Mouse (Mus musculus) midbrain, embryonic 10.5 days (tissue): Measurements from ENCODE around the gene Rpa2. TPM values are rescaled to one million over a fixed set of nuclear protein-coding genes. Genes with fewer than 3 reads are reported as not detected.
"Not testable (repeated sequence)": the region's sequence is repeated elsewhere in the genome, so short reads cannot be mapped to it uniquely, and the experiment has no call there.

ENCODE experiments used
- DNase-seq: peaks from one replicate; pipeline ENCODE4 v3.0.0-alpha.2; 2017; ENCODE audit warnings: low spot score
- H3K27ac ChIP-seq: fragments of 300-500 bp; sonication (generic); replicated peaks from 2 replicates; pipeline ENCODE4 v1.5.1; 2016; ENCODE audit warnings: mild to moderate bottlenecking
- H3K27me3 ChIP-seq: fragments of 300-500 bp; sonication (generic); 2 replicates; pipeline ENCODE4 v1.6.1; 2016; ENCODE audit warnings: low read depth, mild to moderate bottlenecking; ENCODE audit not compliant: poor library complexity, severe bottlenecking
- H3K36me3 ChIP-seq: fragments of 300-500 bp; sonication (generic); 2 replicates; pipeline ENCODE4 v1.6.1; 2016; ENCODE audit warnings: mild to moderate bottlenecking, moderate library complexity
- H3K4me1 ChIP-seq: fragments of 300-500 bp; sonication (generic); 2 replicates; pipeline ENCODE4 v1.6.1; 2016
- H3K4me3 ChIP-seq: fragments of 300-500 bp; sonication (generic); 2 replicates; pipeline ENCODE4 v1.5.1; 2016; ENCODE audit warnings: mild to moderate bottlenecking, moderate library complexity
- H3K9me3 ChIP-seq: fragments of 300-500 bp; sonication (generic); replicated peaks from 2 replicates; pipeline ENCODE4 v1.6.1; 2016; ENCODE audit warnings: mild to moderate bottlenecking
- WGBS: fragments of 180-500 bp; shearing (Covaris S2); methylation state at CpG from one replicate; pipeline ENCODE4 v1.1.7; 2016; 5-methylcytosine and 5-hydroxymethylcytosine counted together
- polyA plus RNA-seq: library from polyadenylated mRNA; unstranded; fragments of >200 nt; fragmentation: Nextera tagmentation; extraction: Ambion mirVana; gene quantifications from 2 replicates; pipeline ENCODE4 v1.2.1, GENCODE M21; 2016

Gene Rpa2
- polyA plus RNA-seq, 1 experiment from 2014 or later, result 200 TPM

DNA sequence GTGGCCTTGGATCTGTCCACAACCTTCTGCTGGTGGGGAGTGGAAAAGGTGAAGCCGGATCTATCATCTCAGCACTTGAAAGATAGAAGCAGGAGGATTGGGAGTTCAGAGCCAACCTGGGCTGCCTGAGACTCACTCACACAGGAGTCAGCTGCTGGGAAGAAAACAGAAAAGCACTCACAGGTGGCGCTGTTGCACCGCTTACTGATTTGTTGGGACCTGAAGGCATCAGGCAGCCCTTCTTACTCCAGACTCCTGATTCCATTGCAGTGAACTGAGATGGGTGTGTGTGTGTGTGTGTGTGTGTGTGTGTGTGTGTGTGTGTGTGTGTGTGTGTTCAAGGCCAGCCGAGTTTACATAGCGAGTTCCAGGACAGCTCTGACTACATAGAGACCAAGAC is 8.6 kb downstream of the Rpa2 start:
- Histone ChIP-seq H3K36me3 (peaks cover 88% of the 10 kb centered on the region), H3K9me3 (no peaks in the 10 kb centered on the region), H3K27me3 (no peaks in the 10 kb centered on the region), H3K27ac (no peak overlapping the region), H3K4me3 (no peak overlapping the region), H3K4me1 (no peaks in the 10 kb centered on the region)
- DNase-seq, result peak; percentile 38
- 93% methylated on average over 5 of the region's 5 CpGs for WGBS

DNA sequence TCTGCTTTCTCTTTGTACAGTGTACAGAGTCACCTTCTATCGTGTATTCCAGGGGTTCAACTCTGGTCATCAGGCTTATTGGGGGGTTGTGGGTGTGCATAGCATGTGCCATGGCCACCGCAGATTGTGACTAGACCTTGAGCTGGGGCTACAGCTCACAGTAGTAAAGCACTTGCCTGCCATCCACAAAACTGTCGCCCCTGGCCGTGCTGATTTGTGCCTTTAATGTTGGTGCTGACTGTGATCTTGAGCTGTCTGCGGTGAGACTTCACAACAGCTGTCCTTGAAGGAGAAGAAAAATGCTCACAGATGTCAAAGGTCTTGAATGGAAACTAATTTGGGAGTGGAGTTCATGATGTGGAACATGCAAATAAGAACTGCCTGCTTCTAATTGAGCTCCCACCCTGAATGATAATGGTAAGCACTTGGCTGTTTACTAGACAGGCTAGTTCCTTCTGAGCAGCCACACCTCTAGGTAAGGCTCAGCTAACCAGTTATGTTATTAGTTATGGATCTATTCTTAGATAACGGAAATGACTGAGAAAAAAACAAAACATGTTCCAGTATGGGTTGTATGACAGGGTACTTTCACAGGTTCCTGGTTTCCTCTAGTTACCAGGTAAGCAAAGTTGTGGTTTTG is 10.6 kb downstream of the Rpa2 start:
- no peak for DNase-seq
- 96% methylated on average over 6 of the region's 6 CpGs for WGBS
- Histone ChIP-seq H3K4me3 (no peak overlapping the region), H3K4me1 (no peaks in the 10 kb centered on the region), H3K36me3 (peaks cover 69% of the 10 kb centered on the region), H3K9me3 (no peaks in the 10 kb centered on the region), H3K27me3 (no peaks in the 10 kb centered on the region), H3K27ac (no peak overlapping the region)

DNA sequence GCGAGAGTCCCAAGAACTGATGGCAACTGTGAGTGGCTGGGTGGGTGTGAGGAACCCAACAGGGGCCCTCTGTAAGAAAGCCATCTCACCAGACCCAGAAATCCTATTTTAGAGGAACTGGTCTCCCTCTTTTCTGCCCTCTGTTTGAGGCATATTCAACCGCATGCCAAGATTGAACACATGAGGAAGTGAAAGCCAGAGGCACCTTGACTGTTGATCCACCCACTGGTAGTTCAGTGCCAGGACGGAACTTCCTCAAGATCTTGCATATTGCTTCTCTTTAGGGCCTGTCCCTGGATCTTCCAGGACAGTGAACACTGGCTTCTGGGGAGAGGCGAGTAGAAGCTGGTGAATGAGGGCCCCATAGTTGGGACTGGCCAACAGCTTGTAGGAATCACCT is 12.2 kb downstream of the Rpa2 start:
- WGBS, result 89% methylated on average over 4 of the region's 4 CpGs
- no peaks in the 10 kb centered on the region for H3K4me1 ChIP-seq
- no peaks in the 10 kb centered on the region for H3K9me3 ChIP-seq
- H3K4me3 ChIP-seq, result no peak overlapping the region
- peaks cover 52% of the 10 kb centered on the region for H3K36me3 ChIP-seq
- no peaks in the 10 kb centered on the region for H3K27me3 ChIP-seq
- H3K27ac ChIP-seq, result no peak overlapping the region
- DNase-seq, result no peak

DNA sequence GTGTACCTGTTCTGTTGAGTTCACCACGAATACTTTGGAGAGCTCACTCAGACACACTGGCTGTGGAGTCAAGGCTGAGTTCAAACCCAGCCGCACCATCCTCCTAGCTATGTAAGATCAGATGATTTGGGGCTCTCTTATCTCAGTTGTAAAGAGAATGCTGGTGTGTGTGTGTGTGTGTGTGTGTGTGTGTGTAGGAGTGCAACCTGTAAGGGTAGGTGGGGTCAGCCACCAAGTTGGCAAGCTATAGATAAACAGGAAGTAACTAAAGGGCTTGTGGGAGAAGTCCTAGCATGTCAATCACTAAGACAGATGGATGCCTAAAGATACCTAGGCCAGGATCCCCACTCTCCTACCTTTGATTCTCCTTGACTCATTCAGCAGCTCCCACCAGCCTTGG is 15.6 kb downstream of the Rpa2 start:
- Histone ChIP-seq H3K4me1 (no peaks in the 10 kb centered on the region), H3K9me3 (no peaks in the 10 kb centered on the region), H3K4me3 (no peak overlapping the region), H3K27me3 (no peaks in the 10 kb centered on the region), H3K27ac (no peak overlapping the region), H3K36me3 (peaks cover 18% of the 10 kb centered on the region)
- DNase-seq, result no peak
- 92% methylated on average over 2 of the region's 2 CpGs for WGBS

DNA sequence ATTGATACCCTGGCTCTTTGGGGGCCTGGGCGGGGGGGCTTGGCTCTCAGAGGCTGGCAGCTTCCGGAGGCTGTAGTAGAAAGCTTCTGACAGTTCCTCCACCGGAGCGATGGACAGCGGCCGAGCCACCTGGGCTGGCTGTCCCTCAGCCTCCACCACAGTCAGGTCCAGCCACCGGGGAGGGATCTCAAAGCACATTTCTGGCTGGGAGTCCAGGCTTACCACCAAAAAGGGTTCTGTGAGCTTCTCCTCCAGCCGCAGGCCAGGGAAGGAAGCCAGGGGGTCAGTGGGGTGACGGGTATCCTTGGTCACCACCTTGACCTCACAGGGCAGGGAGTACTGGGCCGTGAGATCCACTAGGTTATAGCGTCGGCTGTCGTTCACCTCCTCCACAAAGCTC is 17.1 kb downstream of the Rpa2 start:
- no peak overlapping the region for H3K4me3 ChIP-seq
- WGBS, result 94% methylated on average over 13 of the region's 13 CpGs
- DNase-seq, result no peak
- no peaks in the 10 kb centered on the region for H3K4me1 ChIP-seq
- peaks cover 3% of the 10 kb centered on the region for H3K36me3 ChIP-seq
- no peaks in the 10 kb centered on the region for H3K9me3 ChIP-seq
- no peaks in the 10 kb centered on the region for H3K27me3 ChIP-seq
- no peak overlapping the region for H3K27ac ChIP-seq

DNA sequence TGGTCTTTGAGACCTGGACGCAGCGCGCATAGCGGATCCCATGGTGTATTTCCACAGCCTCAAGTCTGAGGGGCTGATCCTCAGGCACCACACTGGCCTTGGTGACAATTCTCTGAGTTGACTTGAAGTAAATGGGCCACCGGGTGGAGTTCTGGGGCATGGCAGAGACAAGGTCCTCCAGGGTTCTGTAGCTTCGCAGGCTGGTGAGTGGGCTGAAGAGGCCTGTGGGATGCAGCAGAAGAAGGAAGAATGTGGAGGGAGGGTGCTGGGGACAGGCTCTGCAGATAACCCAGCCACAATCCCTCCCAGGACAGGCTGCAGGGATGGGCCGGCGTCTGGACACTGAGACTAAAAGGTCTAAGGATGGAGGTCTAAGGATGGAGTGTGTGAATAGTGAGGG is 21.6 kb downstream of the Rpa2 start:
- WGBS, result 89% methylated on average over 8 of the region's 8 CpGs
- H3K27ac ChIP-seq, result no peak overlapping the region
- no peaks in the 10 kb centered on the region for H3K4me1 ChIP-seq
- no peak overlapping the region for H3K4me3 ChIP-seq
- no peaks in the 10 kb centered on the region for H3K9me3 ChIP-seq
- H3K36me3 ChIP-seq, result no peaks in the 10 kb centered on the region
- H3K27me3 ChIP-seq, result peaks cover 6% of the 10 kb centered on the region
- DNase-seq, result no peak

DNA sequence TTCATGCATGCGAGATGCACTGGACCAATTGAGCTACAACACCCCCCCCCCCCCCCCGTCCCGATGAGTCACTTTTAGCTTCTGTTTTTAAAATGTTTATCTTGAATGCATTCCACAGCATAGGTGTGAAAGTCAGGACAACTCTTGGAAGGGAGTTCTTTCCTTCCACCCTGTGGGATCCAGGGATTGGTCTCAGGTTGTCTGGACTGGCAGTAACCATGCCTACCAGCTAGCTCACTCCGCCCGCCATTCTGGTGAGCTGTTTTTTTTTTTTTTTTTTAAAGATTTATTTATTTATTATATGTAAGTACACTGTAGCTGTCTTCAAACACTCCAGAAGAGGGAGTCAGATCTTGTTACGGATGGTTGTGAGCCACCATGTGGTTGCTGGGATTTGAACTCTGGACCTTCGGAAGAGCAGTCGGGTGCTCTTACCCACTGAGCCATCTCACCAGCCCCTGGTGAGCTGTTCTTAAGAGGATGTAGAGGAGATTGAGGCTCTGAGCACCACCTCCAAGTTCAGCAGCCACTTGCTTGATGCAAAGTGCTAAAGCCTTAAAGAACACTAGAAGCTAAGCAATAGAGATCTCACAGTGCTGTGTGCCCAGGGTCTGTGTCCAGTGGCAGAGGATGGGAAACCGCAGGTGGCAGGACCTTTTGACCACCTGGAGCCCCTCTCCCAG is 25.3 kb downstream of the Rpa2 start:
- H3K36me3 ChIP-seq, H3K27ac ChIP-seq, H3K9me3 ChIP-seq, H3K4me3 ChIP-seq, DNase-seq: not testable (repeated sequence)
- H3K4me1 ChIP-seq, result peaks cover 15% of the 10 kb centered on the region
- 90% methylated on average over 8 of the region's 9 CpGs for WGBS
- H3K27me3 ChIP-seq, result peaks cover 29% of the 10 kb centered on the region

DNA sequence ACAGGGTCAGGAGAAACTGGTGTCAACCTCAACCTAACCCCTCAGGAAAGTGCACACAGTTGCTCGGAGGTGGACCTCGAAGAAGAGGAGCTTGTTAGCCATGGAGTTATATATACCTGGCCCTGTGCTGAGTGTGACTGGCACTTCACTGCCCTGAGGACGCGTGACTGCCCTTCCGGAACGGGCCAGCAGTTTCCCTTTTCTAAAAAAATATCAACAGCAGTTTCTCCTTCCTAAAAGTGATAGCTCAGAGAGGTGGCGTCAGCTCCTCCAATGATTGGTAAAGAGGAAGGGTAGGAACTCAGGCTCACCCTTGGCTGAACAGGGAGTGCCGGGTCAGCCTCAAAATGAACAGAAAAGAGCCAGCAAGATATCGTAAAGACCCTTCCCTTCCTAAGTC is 25.9 kb downstream of the Rpa2 start:
- no peaks in the 10 kb centered on the region for H3K9me3 ChIP-seq
- peaks cover 29% of the 10 kb centered on the region for H3K27me3 ChIP-seq
- 84% methylated on average over 9 of the region's 9 CpGs for WGBS
- peaks cover 15% of the 10 kb centered on the region for H3K4me1 ChIP-seq
- DNase-seq, result no peak
- no peak overlapping the region for H3K4me3 ChIP-seq
- H3K27ac ChIP-seq, result no peak overlapping the region
- H3K36me3 ChIP-seq, result no peaks in the 10 kb centered on the region

DNA sequence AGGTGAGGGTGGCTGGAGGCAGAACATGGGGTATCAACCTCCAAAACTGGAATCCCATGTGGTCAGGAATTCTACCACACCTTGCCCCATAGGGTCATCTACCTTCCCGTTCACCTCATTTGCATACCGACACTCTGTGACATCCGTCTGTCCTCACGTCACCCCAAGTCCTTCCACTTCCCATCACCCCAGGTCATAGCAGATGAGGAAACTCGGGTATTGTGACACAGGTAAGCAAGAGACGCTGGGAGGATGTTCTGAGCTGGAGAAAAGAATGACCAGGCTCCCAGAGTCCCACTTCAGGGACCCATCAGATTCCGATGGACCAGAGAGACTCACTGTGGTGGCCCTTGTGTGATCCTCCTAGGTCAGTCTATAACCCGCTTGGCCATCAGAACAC is 26.6 kb downstream of the Rpa2 start:
- no peak overlapping the region for H3K27ac ChIP-seq
- H3K27me3 ChIP-seq, result peaks cover 29% of the 10 kb centered on the region
- peaks cover 15% of the 10 kb centered on the region for H3K4me1 ChIP-seq
- H3K36me3 ChIP-seq, result no peaks in the 10 kb centered on the region
- H3K4me3 ChIP-seq, result no peak overlapping the region
- no peak for DNase-seq
- 77% methylated on average over 8 of the region's 8 CpGs for WGBS
- H3K9me3 ChIP-seq, result no peaks in the 10 kb centered on the region

DNA sequence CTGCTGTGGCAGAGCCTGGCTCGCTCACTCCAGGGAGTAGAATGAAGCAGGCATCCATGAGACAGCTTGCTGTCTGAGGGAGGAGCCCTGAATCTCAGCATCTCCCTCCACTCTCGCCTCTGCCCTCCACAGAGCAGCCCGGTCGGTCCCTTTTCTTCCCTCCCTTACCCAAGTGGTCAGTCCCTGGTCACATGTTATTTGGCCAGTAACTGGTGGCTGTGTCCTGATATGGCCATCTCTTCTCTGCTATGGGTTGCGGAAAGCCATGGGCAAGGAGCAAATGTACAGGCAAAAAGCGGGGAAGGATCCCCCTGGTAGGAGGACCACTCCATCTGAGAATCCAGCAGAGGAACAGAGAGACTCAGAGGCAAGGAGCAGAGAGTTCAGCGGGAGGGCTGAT is 27.0 kb downstream of the Rpa2 start:
- no peak for DNase-seq
- 62% methylated on average over 7 of the region's 7 CpGs for WGBS
- Histone ChIP-seq H3K4me1 (peaks cover 15% of the 10 kb centered on the region), H3K4me3 (no peak overlapping the region), H3K9me3 (no peaks in the 10 kb centered on the region), H3K27me3 (peaks cover 29% of the 10 kb centered on the region), H3K27ac (no peak overlapping the region), H3K36me3 (no peaks in the 10 kb centered on the region)

DNA sequence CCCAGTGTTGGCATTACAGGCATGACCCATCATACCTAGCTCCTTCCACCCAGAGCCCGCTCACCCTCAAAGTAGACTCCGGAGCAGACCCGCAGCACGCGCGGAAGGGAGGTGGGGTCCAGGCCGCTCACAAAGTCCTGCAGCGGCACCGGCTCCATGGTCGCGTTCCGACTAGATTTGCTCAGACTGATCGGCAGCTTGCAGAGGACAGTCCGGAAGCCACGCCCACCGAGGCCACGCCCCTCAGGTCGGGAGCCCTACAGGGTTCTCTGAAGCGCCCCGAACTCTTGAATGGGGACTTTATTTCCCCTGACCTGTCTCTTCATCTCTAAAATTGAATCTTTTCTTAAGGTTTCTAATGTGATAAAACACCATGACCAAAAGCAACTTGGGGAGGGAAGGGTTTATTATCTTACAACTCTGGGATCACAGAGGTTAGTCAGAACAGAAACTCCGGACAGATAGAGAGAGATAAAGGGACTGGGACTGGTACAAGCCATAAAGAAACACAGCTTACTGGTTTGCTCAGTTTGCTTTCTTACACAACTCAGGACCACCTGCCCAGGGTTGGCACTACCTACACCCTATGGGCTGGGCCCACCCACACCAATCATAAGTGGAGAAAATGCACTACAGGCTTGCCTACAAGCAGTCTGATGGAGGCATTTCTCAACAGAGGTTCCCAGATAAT is 28.2 kb downstream of the Rpa2 start, which contains the start of gene Themis2:
Gene Themis2, minus strand, starts transcription at position 192 of the 691 bp plus-strand sequence.
- Histone ChIP-seq H3K4me3 (peak within 1 kb of the TSS; percentile 52), H3K36me3 (no peaks in the 10 kb centered on the region), H3K4me1 (peaks cover 15% of the 10 kb centered on the region), H3K27ac (no peak within 1 kb of the TSS), H3K9me3 (no peaks in the 10 kb centered on the region), H3K27me3 (peaks cover 29% of the 10 kb centered on the region)
- peak; percentile 74 for DNase-seq
- 3% methylated on average over 21 of the region's 21 CpGs for WGBS

DNA sequence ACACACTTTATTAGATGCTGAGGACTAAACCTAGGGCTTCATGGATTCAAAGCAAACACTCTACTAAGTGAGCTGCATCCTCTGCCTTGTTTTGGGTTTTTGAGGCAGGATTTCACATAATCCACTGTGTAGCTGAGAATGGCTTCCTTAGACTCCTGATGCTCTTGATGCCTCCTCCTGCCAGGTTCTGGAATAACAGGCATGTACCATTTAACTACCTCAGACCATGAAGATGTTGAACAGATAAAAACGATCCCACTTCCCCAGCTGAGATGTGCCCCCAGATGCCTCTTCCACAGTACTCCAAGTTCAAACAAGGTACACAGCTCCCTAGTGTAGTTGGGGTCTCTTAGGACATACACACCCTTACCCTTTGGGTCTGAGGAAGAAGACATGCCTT is 29.3 kb downstream of the Rpa2 start:
- no peaks in the 10 kb centered on the region for H3K9me3 ChIP-seq
- no peaks in the 10 kb centered on the region for H3K36me3 ChIP-seq
- peaks cover 15% of the 10 kb centered on the region for H3K4me1 ChIP-seq
- no peak overlapping the region for H3K27ac ChIP-seq
- peaks cover 29% of the 10 kb centered on the region for H3K27me3 ChIP-seq
- DNase-seq, result no peak
- no peak overlapping the region for H3K4me3 ChIP-seq
- 85% methylated on average over 1 of the region's 1 CpGs for WGBS

DNA sequence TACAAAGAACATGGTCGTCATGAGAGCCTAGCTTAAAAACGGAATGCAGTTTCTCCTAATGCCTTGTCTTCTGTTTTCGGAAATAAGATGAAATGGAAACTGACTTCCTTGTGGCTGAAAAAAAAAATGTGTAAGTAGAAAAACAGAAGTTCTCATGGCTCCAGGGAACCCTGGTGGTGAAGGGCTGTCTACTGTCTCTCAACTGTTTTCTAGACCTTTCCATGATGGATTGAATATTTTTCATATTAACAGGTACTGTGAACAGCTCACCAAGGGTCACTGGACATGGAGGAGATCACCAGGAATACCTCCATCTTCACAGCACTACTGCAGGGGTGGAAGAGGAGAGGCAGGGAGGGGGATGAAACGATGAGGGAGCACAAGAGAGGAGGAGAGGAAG is 29.9 kb downstream of the Rpa2 start:
- H3K27me3 ChIP-seq, result peaks cover 29% of the 10 kb centered on the region
- peaks cover 15% of the 10 kb centered on the region for H3K4me1 ChIP-seq
- no peaks in the 10 kb centered on the region for H3K36me3 ChIP-seq
- H3K27ac ChIP-seq, result no peak overlapping the region
- no peak overlapping the region for H3K4me3 ChIP-seq
- H3K9me3 ChIP-seq, result no peaks in the 10 kb centered on the region
- DNase-seq, result no peak
- 81% methylated on average over 4 of the region's 4 CpGs for WGBS
